Mouse (Mus musculus) kidney, adult 2 months (tissue): Measurements from ENCODE around the gene Dlx6. TPM values are rescaled to one million over a fixed set of nuclear protein-coding genes. Genes with fewer than 3 reads are reported as not detected.

ENCODE experiments used
- DNase-seq: peaks from one replicate; pipeline ENCODE4 v3.0.0; 2021
- H3K27ac ChIP-seq: fragments of 200-500 bp; 2 replicates; pipeline ENCODE4 v1.5.1; 2012; ENCODE audit warnings: low read depth, low read length, control low read depth, inconsistent platforms; ENCODE audit not compliant: insufficient read depth
- H3K27me3 ChIP-seq: fragments of 200-500 bp; replicated peaks from 2 replicates; pipeline ENCODE4 v1.6.1; 2012; ENCODE audit warnings: mild to moderate bottlenecking, moderate library complexity, low read length, inconsistent platforms; ENCODE audit not compliant: control insufficient read depth, insufficient read depth
- H3K36me3 ChIP-seq: fragments of 200-500 bp; 2 replicates; pipeline ENCODE4 v1.6.1; 2012; ENCODE audit warnings: mild to moderate bottlenecking, moderate library complexity, low read length, inconsistent platforms; ENCODE audit not compliant: control insufficient read depth, insufficient read depth
- H3K4me1 ChIP-seq: fragments of 200-500 bp; 2 replicates; pipeline ENCODE4 v1.6.1; 2011; ENCODE audit warnings: low read length; ENCODE audit not compliant: control insufficient read depth, insufficient read depth
- H3K4me3 ChIP-seq: fragments of 200-500 bp; 2 replicates; pipeline ENCODE4 v1.5.1; 2011; ENCODE audit warnings: mild to moderate bottlenecking, low read depth, low read length, control low read depth; ENCODE audit not compliant: insufficient read depth
- CTCF ChIP-seq: fragments of 200-500 bp; conservative IDR thresholded peaks from 2 replicates; pipeline ENCODE4 v1.5.1; 2011; ENCODE audit warnings: low read depth, mild to moderate bottlenecking, control low read depth, low read length, moderate library complexity, mixed read lengths; ENCODE audit not compliant: insufficient read depth, insufficient read length
- POLR2A ChIP-seq: fragments of 200-500 bp; IDR thresholded peaks from one replicate; pipeline ENCODE4 v1.6.1; 2011; ENCODE audit warnings: low read depth, low read length, control low read depth
- WGBS: fragments of 180-500 bp; shearing (Covaris S2); methylation state at CpG from one replicate; pipeline ENCODE4 v1.1.7; 2018; 5-methylcytosine and 5-hydroxymethylcytosine counted together
- polyA plus RNA-seq: library from polyadenylated mRNA; depleted of rRNA; stranded (reverse); fragments of >200 nt; gene quantifications from 2 replicates; pipeline ENCODE4 v1.2.3, GENCODE M21; 2012

Gene Dlx6
- polyA plus RNA-seq, 1 experiment: not detected

DNA sequence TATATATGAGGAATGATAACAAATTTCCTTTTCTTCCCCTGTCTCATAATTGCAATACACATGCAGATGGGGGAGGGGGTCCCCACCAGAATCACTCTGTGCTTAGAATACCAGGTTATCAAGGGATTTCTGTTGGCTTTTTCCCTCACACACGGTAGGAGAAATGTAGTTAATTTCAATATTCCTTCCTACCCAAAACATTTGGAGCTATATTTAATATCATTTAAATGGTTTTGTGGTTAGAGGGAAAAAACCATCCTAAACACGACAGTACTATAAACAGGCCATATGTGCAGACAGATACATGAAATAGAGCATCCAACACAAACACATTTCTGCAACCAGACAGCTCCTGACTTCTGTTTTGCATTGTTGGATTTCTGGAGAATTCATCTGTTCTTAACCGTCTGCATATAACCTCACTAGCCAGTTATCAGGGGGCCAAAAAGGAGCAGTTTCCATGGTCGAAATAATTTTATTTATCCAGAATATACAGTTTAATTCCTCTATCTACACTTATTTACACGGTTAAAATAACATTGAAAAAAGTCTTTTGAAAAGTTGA, 14.3 kb downstream of the Dlx6 start:
- H3K27me3 ChIP-seq: peaks cover 18% of the 10 kb centered on the region; the same call in 1 of the 2 replicates
- 16% methylated on average over 5 of the region's 5 CpGs for WGBS
- H3K36me3 ChIP-seq: no peaks in the 10 kb centered on the region
- TF ChIP-seq CTCF (no peak), POLR2A (no peak)
- H3K27ac ChIP-seq: no peak overlapping the region
- H3K4me3 ChIP-seq: no peak overlapping the region
- H3K4me1 ChIP-seq: no peaks in the 10 kb centered on the region
- DNase-seq: no peak

GRCm38 (mm10) chr6:6877981-6878840, 15.1 kb downstream of the Dlx6 start:
- Histone ChIP-seq H3K4me1 (no peaks in the 10 kb centered on the region), H3K27ac (no peak overlapping the region), H3K27me3 (peaks cover 15% of the 10 kb centered on the region; the same call in 1 of the 2 replicates), H3K4me3 (no peak overlapping the region), H3K36me3 (no peaks in the 10 kb centered on the region)
- TF ChIP-seq CTCF (no peak), POLR2A (no peak)
- DNase-seq: no peak
- 8% methylated on average over 34 of the region's 34 CpGs for WGBS

GRCm38 (mm10) chr6:6878841-6879291, 15.7 kb downstream of the Dlx6 start:
- Histone ChIP-seq H3K4me1 (no peaks in the 10 kb centered on the region), H3K27me3 (peaks cover 15% of the 10 kb centered on the region; the same call in 1 of the 2 replicates), H3K4me3 (no peak overlapping the region), H3K36me3 (no peaks in the 10 kb centered on the region), H3K27ac (no peak overlapping the region)
- 5% methylated on average over 14 of the region's 14 CpGs for WGBS
- DNase-seq: no peak
- TF ChIP-seq POLR2A (no peak), CTCF (no peak)

DNA sequence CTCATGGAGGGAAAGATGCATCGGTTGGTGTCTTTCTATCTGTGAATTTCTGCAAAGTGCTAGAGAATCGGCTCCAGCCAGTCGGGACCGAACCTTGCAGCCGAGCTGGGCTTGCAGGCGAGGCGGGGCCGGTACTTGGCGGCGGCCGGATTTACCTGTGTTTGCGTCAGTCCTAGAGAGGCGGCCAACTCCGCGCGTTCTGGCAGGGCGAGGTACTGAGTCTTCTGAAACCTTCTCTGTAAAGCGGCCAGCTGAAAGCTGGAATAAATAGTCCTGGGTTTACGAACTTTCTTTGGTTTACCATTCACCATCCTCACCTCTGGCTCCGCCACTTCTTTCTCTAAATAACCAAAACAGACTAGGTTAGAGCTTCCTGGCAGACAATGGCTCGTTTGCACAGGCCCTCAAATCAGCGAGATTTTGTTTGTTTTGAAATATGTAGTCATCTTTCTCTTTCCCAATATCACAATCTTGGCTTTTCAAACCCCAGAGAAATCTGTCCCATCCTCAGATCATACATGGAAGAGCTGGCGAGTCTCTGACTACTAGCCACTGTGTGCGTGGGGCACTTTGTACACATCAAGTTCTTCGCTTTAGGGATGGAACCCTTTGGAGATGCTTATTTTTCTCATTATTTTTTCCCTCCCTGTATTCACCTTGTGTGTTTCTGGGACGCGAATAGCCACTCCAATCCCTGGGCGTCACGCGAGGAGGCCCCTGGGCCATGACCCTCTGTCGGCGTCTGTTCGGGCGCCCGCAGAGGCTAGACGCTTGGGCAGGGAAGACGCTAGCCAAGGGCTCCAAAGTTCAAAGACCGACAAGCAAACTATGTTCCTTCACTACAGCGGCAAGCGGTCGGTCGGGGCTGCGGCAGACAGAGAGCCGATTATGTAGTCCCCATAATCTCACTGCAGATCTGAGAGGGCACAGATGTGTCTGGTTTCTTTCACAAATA, 16.5 kb downstream of the Dlx6 start:
- WGBS: 7% methylated on average over 44 of the region's 44 CpGs
- Histone ChIP-seq H3K4me3 (no peak overlapping the region), H3K4me1 (no peaks in the 10 kb centered on the region), H3K27me3 (peaks cover 13% of the 10 kb centered on the region; the same call in 1 of the 2 replicates), H3K36me3 (no peaks in the 10 kb centered on the region), H3K27ac (no peak overlapping the region)
- peak; percentile 66 for DNase-seq
- TF ChIP-seq CTCF (no peak), POLR2A (no peak)

GRCm38 (mm10) chr6:6880361-6881114, 17.4 kb downstream of the Dlx6 start:
- TF ChIP-seq CTCF (no peak), POLR2A (no peak)
- H3K4me1 ChIP-seq: no peaks in the 10 kb centered on the region
- WGBS: 6% methylated on average over 24 of the region's 24 CpGs
- no peak overlapping the region for H3K27ac ChIP-seq
- peaks cover 13% of the 10 kb centered on the region; the same call in 1 of the 2 replicates for H3K27me3 ChIP-seq
- H3K36me3 ChIP-seq: no peaks in the 10 kb centered on the region
- H3K4me3 ChIP-seq: no peak overlapping the region
- no peak for DNase-seq

DNA sequence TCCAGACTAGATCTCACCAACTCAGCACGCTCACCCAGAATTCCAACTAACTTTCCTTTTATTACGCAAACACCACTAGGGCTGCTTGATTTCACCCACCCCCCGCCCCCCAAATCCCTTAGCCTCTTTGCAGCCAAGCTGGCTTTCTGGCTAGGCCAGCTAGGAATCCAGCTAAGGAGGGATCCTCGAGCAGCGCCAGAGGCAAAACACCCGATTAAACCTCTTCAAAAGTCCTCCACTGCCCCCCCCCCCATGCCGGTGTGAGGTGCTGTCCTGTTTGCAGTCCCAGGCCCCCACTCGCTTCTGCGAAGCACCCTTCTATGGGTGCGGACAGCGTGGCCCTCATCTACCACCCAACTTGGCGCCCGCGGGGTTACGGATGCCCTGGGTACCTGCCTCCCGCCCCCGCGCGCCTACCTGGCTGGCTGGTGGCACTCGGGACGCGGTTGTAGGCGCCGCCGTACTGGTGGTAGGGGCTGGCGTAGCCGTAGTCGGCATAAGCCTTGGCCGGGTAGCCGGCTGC, 18.0 kb downstream of the Dlx6 start:
- Histone ChIP-seq H3K27me3 (peaks cover 13% of the 10 kb centered on the region; the same call in 1 of the 2 replicates), H3K4me1 (no peaks in the 10 kb centered on the region), H3K36me3 (no peaks in the 10 kb centered on the region), H3K27ac (no peak overlapping the region), H3K4me3 (no peak overlapping the region)
- 2% methylated on average over 30 of the region's 30 CpGs for WGBS
- DNase-seq: no peak
- no peak for TF ChIP-seq POLR2A
- TF ChIP-seq CTCF: no peak
